Mouse (Mus musculus): ENCODE data around the gene Gse1. TPM values are rescaled to one million over a fixed set of nuclear protein-coding genes. Genes with fewer than 3 reads are reported as not detected.

Gse1 gene
- polyA plus RNA-seq, 1 experiment from 2014 or later: 28.8 TPM

DNA sequence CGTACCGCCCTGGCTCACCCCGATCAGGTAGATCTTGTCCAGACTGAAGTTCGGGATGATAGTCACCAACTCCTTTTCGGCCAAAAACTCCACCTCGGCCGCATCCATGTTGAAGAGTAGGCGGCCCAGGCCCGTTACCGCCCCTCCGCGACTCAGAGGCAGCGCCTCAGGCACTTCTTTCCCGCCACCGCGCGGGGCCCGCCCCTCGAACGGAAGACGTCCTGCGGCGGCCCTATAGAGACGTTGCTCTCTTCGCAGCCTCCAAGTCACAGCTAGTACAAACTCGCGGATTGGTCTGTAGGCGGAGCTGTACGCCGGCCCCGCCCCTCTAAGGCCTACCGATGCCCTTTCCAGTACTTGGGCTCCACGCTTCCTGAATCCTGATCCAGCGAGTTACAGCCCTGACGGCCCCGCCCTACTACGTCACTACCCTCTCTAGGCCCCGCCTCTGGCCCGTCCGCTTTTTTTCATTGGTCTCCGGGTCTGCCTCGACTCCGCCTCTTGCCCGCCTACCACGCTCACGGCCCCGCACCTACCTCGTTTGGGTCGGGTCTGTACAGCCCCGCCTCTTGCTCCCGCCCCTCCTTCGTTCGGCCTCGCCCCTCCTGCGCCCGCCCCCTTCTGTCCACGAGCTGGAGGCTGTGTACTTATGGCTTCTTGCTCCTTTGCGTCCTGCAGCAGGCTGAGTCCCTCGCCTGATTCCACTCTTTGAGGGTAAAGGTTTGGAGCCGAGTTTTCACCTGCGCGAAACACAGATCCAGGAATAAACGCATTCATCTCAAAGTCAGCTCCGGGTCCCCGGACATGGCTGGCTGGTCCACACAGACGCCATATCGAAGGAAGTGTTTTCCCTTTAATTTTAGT lies 360.9 kb downstream of the Gse1 start, which contains the start of gene Gins2:
Gins2 (minus strand) TSS at position 397 of the 864 bp plus-strand sequence.
- Histone ChIP-seq H3K27me3 (peaks cover 4% of the 10 kb centered on the region; the same call in 1 of the 2 replicates), H3K36me3 (peaks cover 19% of the 10 kb centered on the region; the same call in 1 of the 2 replicates), H3K27ac (replicated peaks) (peak within 1 kb of the TSS; percentile 20; the same call in 1 of the 2 replicates), H3K4me1 (peaks cover 30% of the 10 kb centered on the region), H3K9me3 (no peaks in the 10 kb centered on the region), H3K4me3 (peak within 1 kb of the TSS; percentile 56), H3K4me2 (replicated peaks) (peak within 1 kb of the TSS; percentile 94), H3K9ac (replicated peaks) (peak within 1 kb of the TSS; percentile 68)
- ATAC-seq (ENCODE audit: low FRiP score, low read depth): peak; percentile 99
- under 1% methylated on average over 67 of the region's 67 CpGs for WGBS

DNA sequence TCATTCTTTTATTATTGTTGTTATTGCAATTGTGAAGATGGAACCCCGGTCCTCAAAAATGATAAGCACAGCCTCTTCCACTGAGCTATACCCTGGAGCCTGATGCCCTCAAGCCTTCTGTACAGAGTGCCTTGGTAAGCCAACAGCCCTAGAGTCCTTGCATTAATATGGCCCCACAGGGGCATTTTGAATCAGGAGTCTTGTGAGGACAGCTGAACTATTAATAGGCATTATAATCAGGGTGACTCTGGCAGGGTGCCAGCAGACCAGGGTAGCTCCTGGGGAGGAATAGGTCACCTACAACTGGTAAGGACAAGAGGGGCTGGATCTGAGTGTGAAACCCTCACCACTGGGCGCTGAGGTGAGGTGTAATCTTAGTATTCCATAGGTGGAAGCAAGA lies 361.7 kb downstream of the Gse1 start:
- H3K4me1 ChIP-seq: peaks cover 30% of the 10 kb centered on the region
- H3K9ac ChIP-seq (replicated peaks): peak overlapping the region; percentile 52; the same call in 1 of the 2 replicates
- peak overlapping the region; percentile 56 for H3K4me3 ChIP-seq
- H3K27me3 ChIP-seq: peaks cover 4% of the 10 kb centered on the region; the same call in 1 of the 2 replicates
- WGBS: 56% methylated on average over 2 of the region's 2 CpGs
- H3K36me3 ChIP-seq: peaks cover 15% of the 10 kb centered on the region; the same call in 1 of the 2 replicates
- no peak for ATAC-seq (ENCODE audit: low FRiP score, low read depth)
- H3K27ac ChIP-seq (replicated peaks): no peak overlapping the region; the same call in 1 of the 2 replicates
- peak overlapping the region; percentile 94 for H3K4me2 ChIP-seq (replicated peaks)
- H3K9me3 ChIP-seq: no peaks in the 10 kb centered on the region

DNA sequence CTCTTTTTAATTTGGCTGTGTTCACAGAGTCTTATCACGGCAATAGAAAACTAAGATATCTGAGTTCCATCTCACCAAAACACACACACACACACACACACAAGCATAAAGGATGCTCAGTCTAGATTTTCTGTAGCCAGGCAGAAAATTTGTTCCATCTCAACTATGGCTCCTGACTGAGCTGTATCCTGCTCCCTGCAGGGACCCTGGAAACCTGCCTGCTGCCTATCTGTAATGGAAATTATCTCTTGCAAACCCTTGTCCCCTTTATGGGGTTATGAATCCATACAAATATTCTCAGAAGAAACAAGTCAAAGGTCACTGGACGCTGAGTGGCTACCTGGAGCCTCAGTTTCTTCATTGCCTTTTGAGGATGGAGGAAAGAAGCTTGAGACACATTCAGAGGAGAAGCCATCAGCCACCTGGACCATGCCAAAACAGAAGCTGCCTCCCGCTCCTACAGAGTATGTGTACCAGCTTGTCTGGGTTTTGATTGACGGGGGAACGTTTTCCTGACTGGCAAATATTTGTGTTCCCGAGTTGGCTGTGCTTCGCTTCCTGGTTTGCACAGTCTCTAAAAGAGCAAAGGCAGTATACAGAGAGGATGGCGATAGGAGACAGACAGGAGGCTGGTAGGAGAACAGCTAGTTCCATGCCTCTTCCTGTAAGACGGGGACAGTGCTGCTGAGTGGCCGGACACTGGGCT lies 363.5 kb downstream of the Gse1 start:
- 82% methylated on average over 10 of the region's 10 CpGs for WGBS

DNA sequence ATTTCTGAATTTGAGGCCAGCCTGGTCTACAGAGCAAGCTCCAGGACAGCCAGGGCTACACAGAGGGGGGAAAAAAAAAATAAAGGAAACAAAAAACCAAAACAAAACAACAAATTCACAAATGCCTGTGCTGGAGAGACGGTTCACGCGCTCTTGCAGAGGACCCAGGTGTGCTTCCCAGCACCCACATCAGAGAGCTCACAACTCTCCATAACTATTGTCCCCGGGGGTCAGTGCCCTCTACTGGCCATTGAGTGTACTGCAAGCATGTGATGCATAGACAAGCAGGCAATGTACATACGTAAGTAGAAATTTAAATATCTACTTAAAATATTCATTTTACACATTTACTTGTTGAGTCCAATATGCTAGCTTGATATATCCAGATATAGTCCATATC lies 366.3 kb downstream of the Gse1 start:
- peaks cover 19% of the 10 kb centered on the region for H3K4me1 ChIP-seq
- H3K9ac ChIP-seq (replicated peaks): no peak overlapping the region
- no peaks in the 10 kb centered on the region for H3K9me3 ChIP-seq
- no peak for ATAC-seq (ENCODE audit: low FRiP score, low read depth)
- H3K4me2 ChIP-seq (replicated peaks): no peak overlapping the region
- no peak overlapping the region for H3K4me3 ChIP-seq
- H3K27me3 ChIP-seq: peaks cover 24% of the 10 kb centered on the region
- H3K27ac ChIP-seq (replicated peaks): no peak overlapping the region
- H3K36me3 ChIP-seq: no peaks in the 10 kb centered on the region
- WGBS: 91% methylated on average over 5 of the region's 5 CpGs

More for the DNA sequence above, 363.5 kb downstream of the Gse1 start:
- no peak overlapping the region for H3K4me2 ChIP-seq (replicated peaks)
- ATAC-seq (ENCODE audit: low FRiP score, low read depth): no peak
- H3K4me1 ChIP-seq: peaks cover 30% of the 10 kb centered on the region
- peaks cover 6% of the 10 kb centered on the region; the same call in 1 of the 2 replicates for H3K27me3 ChIP-seq
- H3K4me3 ChIP-seq: no peak overlapping the region
- no peaks in the 10 kb centered on the region for H3K9me3 ChIP-seq
- no peak overlapping the region for H3K9ac ChIP-seq (replicated peaks)
- peaks cover 2% of the 10 kb centered on the region; the same call in 1 of the 2 replicates for H3K36me3 ChIP-seq
- no peak overlapping the region for H3K27ac ChIP-seq (replicated peaks)

DNA sequence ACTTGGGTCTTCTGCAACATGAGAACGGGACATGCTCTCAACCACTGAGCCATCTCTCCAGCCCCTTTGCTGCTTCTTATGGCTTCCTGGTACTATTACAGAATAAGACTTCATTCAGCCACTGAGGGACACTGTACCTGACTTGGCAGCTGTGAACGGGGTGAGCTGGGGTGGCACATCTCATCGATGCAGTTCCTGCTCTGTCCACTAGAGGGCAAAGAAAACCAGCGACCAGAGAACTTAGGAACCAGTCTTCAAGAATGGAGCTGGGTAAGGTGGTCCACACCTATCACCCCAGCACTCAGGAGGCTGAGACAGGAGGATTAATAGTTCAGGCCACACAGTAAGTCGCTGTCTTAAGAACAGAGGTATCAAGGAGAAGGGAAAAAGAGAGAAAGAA lies 367.7 kb downstream of the Gse1 start:
- Histone ChIP-seq H3K4me1 (peaks cover 13% of the 10 kb centered on the region), H3K36me3 (no peaks in the 10 kb centered on the region), H3K4me2 (replicated peaks) (no peak overlapping the region), H3K9me3 (no peaks in the 10 kb centered on the region), H3K27me3 (peaks cover 24% of the 10 kb centered on the region), H3K27ac (replicated peaks) (no peak overlapping the region), H3K4me3 (no peak overlapping the region), H3K9ac (replicated peaks) (no peak overlapping the region)
- WGBS: 13% methylated on average over 5 of the region's 5 CpGs
- no peak for ATAC-seq (ENCODE audit: low FRiP score, low read depth)

DNA sequence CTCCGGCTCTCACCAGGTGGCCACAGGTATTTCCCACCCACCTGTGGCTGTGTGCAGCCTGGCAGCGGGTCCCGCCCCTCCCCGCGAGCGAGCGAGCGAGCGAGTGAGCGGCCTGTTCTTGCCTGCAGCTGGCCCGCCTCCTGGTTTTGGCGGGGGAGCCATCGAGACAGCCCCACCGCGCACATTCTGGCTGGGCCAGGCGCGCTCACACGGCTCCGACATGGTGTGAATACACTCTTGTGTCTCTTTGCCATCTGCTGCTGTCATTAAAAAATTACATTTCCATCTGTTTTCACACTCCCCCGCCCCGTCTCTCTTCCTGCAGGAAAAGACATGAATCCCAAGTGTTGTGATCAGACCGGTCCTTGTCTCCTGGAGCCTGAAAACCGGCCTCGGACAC lies 370.3 kb downstream of the Gse1 start:
- WGBS: 41% methylated on average over 24 of the region's 24 CpGs
- Histone ChIP-seq H3K4me3 (no peak overlapping the region), H3K4me2 (replicated peaks) (0 out of 2 replicates have a peak overlapping the region, but pooled peaks have one; percentile 13), H3K9me3 (peaks cover 2% of the 10 kb centered on the region; the same call in 1 of the 2 replicates), H3K9ac (replicated peaks) (no peak overlapping the region), H3K4me1 (peaks cover 19% of the 10 kb centered on the region), H3K27ac (replicated peaks) (no peak overlapping the region), H3K36me3 (no peaks in the 10 kb centered on the region), H3K27me3 (peaks cover 20% of the 10 kb centered on the region)
- no peak for ATAC-seq (ENCODE audit: low FRiP score, low read depth)

DNA sequence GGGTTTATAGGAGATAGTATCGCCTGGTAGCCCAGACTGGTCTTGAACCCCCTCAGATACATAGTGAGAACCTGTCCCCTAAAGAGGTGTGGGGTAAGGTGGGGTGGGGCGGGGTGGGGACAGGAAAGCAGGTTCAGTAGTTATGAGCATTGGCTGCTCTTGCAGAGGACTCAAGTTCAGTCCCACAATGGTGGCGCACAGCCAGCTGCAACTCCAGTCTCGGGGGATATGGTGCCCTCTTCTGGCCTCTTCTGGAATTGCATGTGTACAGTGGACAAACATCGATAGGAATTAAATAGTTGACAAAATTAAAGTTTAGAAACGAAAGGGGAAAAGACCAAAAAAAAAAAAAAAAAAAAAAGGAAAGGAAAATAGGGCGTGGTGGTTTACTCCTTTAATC lies 371.2 kb downstream of the Gse1 start:
- Histone ChIP-seq H3K36me3 (no peaks in the 10 kb centered on the region), H3K27me3 (peaks cover 20% of the 10 kb centered on the region), H3K9me3 (peaks cover 2% of the 10 kb centered on the region; the same call in 1 of the 2 replicates), H3K4me1 (peaks cover 19% of the 10 kb centered on the region), H3K9ac (replicated peaks) (no peak overlapping the region), H3K27ac (replicated peaks) (no peak overlapping the region), H3K4me2 (replicated peaks) (no peak overlapping the region), H3K4me3 (no peak overlapping the region)
- WGBS: 50% methylated on average over 7 of the region's 7 CpGs
- no peak for ATAC-seq (ENCODE audit: low FRiP score, low read depth)

DNA sequence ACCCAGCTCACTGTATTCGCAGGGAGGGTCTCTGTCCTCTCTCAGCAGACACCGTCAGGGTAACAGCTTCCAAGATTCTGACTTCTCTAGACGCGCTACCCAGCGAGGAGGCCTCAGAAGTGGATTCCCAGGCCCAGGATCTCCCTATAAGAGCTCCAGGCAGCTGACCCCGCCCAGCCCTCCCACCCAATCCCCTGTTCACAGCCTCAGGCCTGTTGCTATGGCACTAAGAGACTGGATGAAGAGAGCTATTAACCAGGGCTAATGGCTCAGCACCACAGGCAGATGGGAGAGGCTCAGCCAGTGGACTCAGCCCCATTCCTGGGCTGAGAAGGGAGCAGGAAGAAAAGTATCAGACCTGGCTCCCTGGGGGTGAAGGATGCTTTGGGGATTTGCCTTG lies 374.4 kb downstream of the Gse1 start:
- WGBS: 32% methylated on average over 6 of the region's 6 CpGs
- H3K9me3 ChIP-seq: peaks cover 2% of the 10 kb centered on the region; the same call in 1 of the 2 replicates
- H3K27ac ChIP-seq (replicated peaks): peak overlapping the region; percentile 27
- H3K27me3 ChIP-seq: peaks cover 16% of the 10 kb centered on the region
- no peak overlapping the region for H3K4me2 ChIP-seq (replicated peaks)
- H3K4me1 ChIP-seq: peaks cover 22% of the 10 kb centered on the region
- ATAC-seq (ENCODE audit: low FRiP score, low read depth): peak; percentile 60; the same call in 1 of the 2 replicates
- H3K36me3 ChIP-seq: 0 out of 2 replicates have a peak, but pooled peaks cover 2% of the 10 kb centered on the region
- no peak overlapping the region for H3K9ac ChIP-seq (replicated peaks)
- H3K4me3 ChIP-seq: no peak overlapping the region

DNA sequence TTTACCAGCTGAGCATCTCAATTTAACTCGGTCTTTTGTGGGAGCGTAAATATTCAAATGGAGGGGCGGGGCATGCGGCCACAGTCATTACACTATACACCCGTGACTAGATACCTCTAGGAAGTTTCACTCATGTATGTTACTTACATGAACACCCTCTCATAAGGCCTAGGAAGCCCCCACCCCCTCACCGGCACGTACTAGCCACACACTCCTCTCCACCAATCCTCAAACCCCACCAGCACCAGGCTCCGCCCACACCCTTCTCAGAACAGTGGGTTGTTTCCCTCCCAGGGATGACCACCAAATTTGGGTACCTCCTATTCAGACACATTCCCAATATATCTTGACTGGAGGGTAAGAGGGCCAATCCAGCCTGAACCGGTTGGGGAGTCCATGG lies 379.2 kb downstream of the Gse1 start:
- Histone ChIP-seq H3K4me1 (peaks cover 12% of the 10 kb centered on the region), H3K36me3 (0 out of 2 replicates have a peak, but pooled peaks cover 2% of the 10 kb centered on the region), H3K9me3 (no peaks in the 10 kb centered on the region), H3K4me2 (replicated peaks) (no peak overlapping the region), H3K9ac (replicated peaks) (no peak overlapping the region), H3K27me3 (0 out of 2 replicates have a peak, but pooled peaks cover 3% of the 10 kb centered on the region), H3K4me3 (no peak overlapping the region), H3K27ac (replicated peaks) (no peak overlapping the region)
- 0 out of 2 replicates have a peak, but pooled peaks have one; percentile 50 for ATAC-seq (ENCODE audit: low FRiP score, low read depth)
- WGBS: 84% methylated on average over 9 of the region's 9 CpGs

DNA sequence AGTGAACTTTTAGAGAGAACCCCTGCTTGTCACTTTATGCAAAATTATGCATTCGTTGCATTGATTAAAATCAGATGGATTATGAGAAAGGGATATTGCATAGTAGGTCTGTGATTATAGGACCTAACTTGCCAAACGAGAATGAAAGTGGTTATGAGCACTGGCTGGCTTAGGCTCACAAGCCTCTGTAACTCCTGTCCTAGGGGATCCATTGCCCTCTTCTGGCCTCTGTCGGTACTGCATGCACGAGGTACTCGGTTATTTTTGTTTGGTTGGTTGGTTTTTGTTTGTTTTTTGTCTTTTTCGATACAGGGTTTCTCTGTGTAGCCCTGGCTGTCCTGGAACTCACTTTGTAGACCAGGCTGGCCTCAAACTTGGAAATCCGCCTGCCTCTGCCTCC lies 379.6 kb downstream of the Gse1 start:
- Histone ChIP-seq H3K9ac (replicated peaks) (no peak overlapping the region), H3K4me1 (peaks cover 7% of the 10 kb centered on the region), H3K4me3 (no peak overlapping the region), H3K4me2 (replicated peaks) (no peak overlapping the region), H3K36me3 (0 out of 2 replicates have a peak, but pooled peaks cover 2% of the 10 kb centered on the region), H3K27me3 (0 out of 2 replicates have a peak, but pooled peaks cover 3% of the 10 kb centered on the region), H3K27ac (replicated peaks) (no peak overlapping the region), H3K9me3 (no peaks in the 10 kb centered on the region)
- WGBS: 14% methylated on average over 7 of the region's 7 CpGs
- ATAC-seq (ENCODE audit: low FRiP score, low read depth): no peak; the same call in 1 of the 2 replicates

DNA sequence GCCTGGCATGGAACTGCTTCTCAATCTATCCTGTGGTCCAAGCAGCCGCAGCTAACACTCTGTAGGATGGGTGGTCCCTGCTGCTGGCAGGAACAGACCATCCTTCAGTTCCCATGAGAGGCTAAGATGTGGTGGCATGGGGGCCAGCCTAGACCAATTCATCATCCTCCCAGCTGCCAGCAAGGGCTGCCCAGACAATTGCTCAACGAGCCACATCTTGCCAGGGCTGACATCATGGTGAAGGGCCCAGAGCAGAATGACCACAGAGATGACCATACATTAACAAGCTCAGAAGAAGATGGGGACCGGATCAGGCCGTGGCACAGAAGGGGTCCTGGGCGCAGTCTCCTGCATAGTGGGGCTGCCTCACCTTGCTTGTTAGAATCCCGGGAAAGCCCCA lies 382.6 kb downstream of the Gse1 start:
- Histone ChIP-seq H3K36me3 (0 out of 2 replicates have a peak, but pooled peaks cover 2% of the 10 kb centered on the region), H3K9me3 (no peaks in the 10 kb centered on the region), H3K27ac (replicated peaks) (no peak overlapping the region), H3K9ac (replicated peaks) (no peak overlapping the region), H3K27me3 (0 out of 2 replicates have a peak, but pooled peaks cover 3% of the 10 kb centered on the region), H3K4me1 (0 out of 2 replicates have a peak, but pooled peaks cover 5% of the 10 kb centered on the region), H3K4me2 (replicated peaks) (no peak overlapping the region), H3K4me3 (no peak overlapping the region)
- ATAC-seq (ENCODE audit: low FRiP score, low read depth): no peak
- 94% methylated on average over 6 of the region's 6 CpGs for WGBS

Measured in midbrain, embryonic 12.5 days (tissue).